Mouse (Mus musculus): ENCODE measurements around the gene Anpep.

DNA sequence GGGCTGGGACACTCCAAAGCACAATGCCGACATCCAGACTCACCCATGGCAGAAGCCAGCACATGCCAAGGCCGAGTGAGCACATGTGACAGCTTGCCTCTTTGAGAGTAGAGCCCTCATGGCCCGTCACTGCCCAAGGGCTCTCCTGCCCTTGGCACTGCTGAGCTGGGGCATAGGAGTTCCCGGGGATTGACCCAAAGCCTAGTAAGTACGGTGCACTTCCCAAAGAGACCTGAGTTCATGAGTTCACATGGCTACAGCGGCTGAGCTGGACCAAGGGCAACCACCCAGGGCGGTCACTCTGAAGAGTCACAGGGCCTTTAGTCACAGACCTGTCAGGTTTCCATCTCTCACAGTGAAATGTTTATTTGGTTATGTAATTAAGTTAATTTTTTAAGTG lies 52.3 kb downstream of the Anpep start:
- TF ChIP-seq CTCF (conservative IDR thresholded peaks at IDR 0.05; ENCODE audit: low read length) (no peak), POU5F1 (IDR thresholded peaks at IDR 0.05; ENCODE audit: borderline replicate concordance, low read length) (no peak), NANOG (IDR thresholded peaks at IDR 0.05; ENCODE audit: borderline replicate concordance, low read length) (no peak)

Measured in E14TG2a.4 (cell line).